Mouse (Mus musculus) midbrain, embryonic 14.5 days (tissue): ENCODE results near the gene Trak2. TPM values are rescaled to one million over a fixed set of nuclear protein-coding genes. Genes with fewer than 3 reads are reported as not detected.

Experiments
- ATAC-seq: fragments of 200-750 bp; cut with Nextera tagmentation; 2 replicates; pipeline ENCODE4 v1.8.0; 2017; ENCODE audit warnings: moderate number of reproducible peaks, moderate library complexity; ENCODE audit not compliant: low FRiP score, low TSS enrichment
- DNase-seq: peaks from one replicate; pipeline ENCODE4 v3.0.0-alpha.2; 2015
- H3K27ac ChIP-seq: fragments of 300-500 bp; sonication (generic); replicated peaks from 2 replicates; pipeline ENCODE4 v1.5.1; 2014; ENCODE audit warnings: mild to moderate bottlenecking, low read depth, low read length, moderate library complexity
- H3K27me3 ChIP-seq: fragments of 300-500 bp; sonication (generic); 2 replicates; pipeline ENCODE4 v1.6.1; 2014; ENCODE audit warnings: low read length, control low read depth, mixed read lengths; ENCODE audit not compliant: control insufficient read depth, insufficient read depth
- H3K36me3 ChIP-seq: fragments of 300-500 bp; sonication (generic); 2 replicates; pipeline ENCODE4 v1.6.1; 2014; ENCODE audit warnings: low read length, control low read depth; ENCODE audit not compliant: control insufficient read depth, insufficient read depth
- H3K4me1 ChIP-seq: fragments of 300-500 bp; sonication (generic); 2 replicates; pipeline ENCODE4 v1.6.1; 2014; ENCODE audit warnings: mild to moderate bottlenecking, antibody characterized with exemption, low read length, control low read depth; ENCODE audit not compliant: control insufficient read depth, insufficient read depth
- H3K4me2 ChIP-seq: fragments of 300-500 bp; sonication (generic); 2 replicates; pipeline ENCODE4 v1.6.1; 2014; ENCODE audit warnings: mild to moderate bottlenecking, low read length, moderate library complexity
- H3K4me3 ChIP-seq: fragments of 300-500 bp; sonication (generic); replicated peaks from 2 replicates; pipeline ENCODE4 v1.5.1; 2014; ENCODE audit warnings: low read depth, low read length
- H3K9ac ChIP-seq: fragments of 300-500 bp; sonication (generic); replicated peaks from 2 replicates; pipeline ENCODE4 v1.6.1; 2014; ENCODE audit warnings: mild to moderate bottlenecking, low read length, moderate library complexity
- H3K9me3 ChIP-seq: fragments of 300-500 bp; sonication (generic); 2 replicates; pipeline ENCODE4 v1.6.1; 2016; ENCODE audit warnings: low read length, control low read depth, mixed read lengths; ENCODE audit not compliant: control insufficient read depth
- WGBS: fragments of 180-500 bp; shearing (Covaris S2); extraction: QIAGEN DNeasy Blood & Tissue Kit; methylation state at CpG from one replicate; pipeline ENCODE4 v1.1.7; 2014; 5-methylcytosine and 5-hydroxymethylcytosine counted together
- polyA plus RNA-seq: library from polyadenylated mRNA; unstranded; fragments of >200 nt; fragmentation: Nextera tagmentation; extraction: Ambion mirVana; gene quantifications from 2 replicates; pipeline ENCODE4 v1.2.1, GENCODE M21; 2014

Gene Trak2
- polyA plus RNA-seq, 1 experiment from 2014 or later, result 18.2 TPM

- H3K27me3 ChIP-seq, result no peaks in the 10 kb centered on the region
- H3K9ac ChIP-seq, result no peak overlapping the region
- WGBS, result 72% methylated on average over 4 of the region's 4 CpGs
- no peaks in the 10 kb centered on the region for H3K4me1 ChIP-seq
- H3K4me2 ChIP-seq, result no peak overlapping the region
- H3K36me3 ChIP-seq, result 0 out of 2 replicates have a peak, but pooled peaks cover under 1% of the 10 kb centered on the region
- no peak overlapping the region for H3K4me3 ChIP-seq
- ATAC-seq, result no peak
- H3K9me3 ChIP-seq, result no peaks in the 10 kb centered on the region
- H3K27ac ChIP-seq, result no peak overlapping the region
- no peak for DNase-seq
Measured at GRCm38 (mm10) chr1:58951841-58952240, 21.4 kb downstream of the Trak2 start.

- DNase-seq (no peak), ATAC-seq (no peak)
- Histone ChIP-seq H3K9ac (no peak overlapping the region), H3K27ac (no peak overlapping the region), H3K36me3 (peaks cover 5% of the 10 kb centered on the region), H3K4me2 (no peak overlapping the region), H3K9me3 (no peaks in the 10 kb centered on the region), H3K4me1 (no peaks in the 10 kb centered on the region), H3K27me3 (no peaks in the 10 kb centered on the region), H3K4me3 (no peak overlapping the region)
- WGBS, result 37% methylated on average over 8 of the region's 8 CpGs
Measured at GRCm38 (mm10) chr1:58950899-58951648, 22.2 kb downstream of the Trak2 start.

GRCm38 (mm10) chr1:58949561-58950106, 23.6 kb downstream of the Trak2 start:
- Histone ChIP-seq H3K4me2 (no peak overlapping the region), H3K27me3 (no peaks in the 10 kb centered on the region), H3K9me3 (no peaks in the 10 kb centered on the region), H3K36me3 (peaks cover 19% of the 10 kb centered on the region), H3K4me1 (no peaks in the 10 kb centered on the region), H3K9ac (no peak overlapping the region), H3K27ac (no peak overlapping the region), H3K4me3 (no peak overlapping the region)
- DNase-seq (no peak), ATAC-seq (no peak)
- WGBS, result 91% methylated on average over 6 of the region's 6 CpGs

GRCm38 (mm10) chr1:58946718-58947117, 26.5 kb downstream of the Trak2 start:
- 93% methylated on average over 9 of the region's 9 CpGs for WGBS
- H3K27ac ChIP-seq, result no peak overlapping the region
- H3K9me3 ChIP-seq, result no peaks in the 10 kb centered on the region
- H3K4me2 ChIP-seq, result no peak overlapping the region
- H3K9ac ChIP-seq, result no peak overlapping the region
- H3K27me3 ChIP-seq, result no peaks in the 10 kb centered on the region
- H3K4me1 ChIP-seq, result no peaks in the 10 kb centered on the region
- peaks cover 20% of the 10 kb centered on the region for H3K36me3 ChIP-seq
- no peak overlapping the region for H3K4me3 ChIP-seq
- DNase-seq, result no peak
- ATAC-seq, result no peak

GRCm38 (mm10) chr1:58945960-58946670, 27.1 kb downstream of the Trak2 start:
- ATAC-seq, result no peak

GRCm38 (mm10) chr1:58945523-58945922, 27.7 kb downstream of the Trak2 start:
- Histone ChIP-seq H3K27me3 (no peaks in the 10 kb centered on the region), H3K27ac (no peak overlapping the region), H3K4me2 (no peak overlapping the region), H3K4me3 (no peak overlapping the region), H3K4me1 (no peaks in the 10 kb centered on the region), H3K9me3 (no peaks in the 10 kb centered on the region), H3K36me3 (peaks cover 20% of the 10 kb centered on the region), H3K9ac (no peak overlapping the region)
- no peak for DNase-seq
- no peak for ATAC-seq
- WGBS, result 96% methylated on average over 2 of the region's 2 CpGs

More at GRCm38 (mm10) chr1:58945960-58946670, 27.1 kb downstream of the Trak2 start:
- Histone ChIP-seq H3K4me2 (no peak overlapping the region), H3K4me3 (no peak overlapping the region), H3K36me3 (peaks cover 20% of the 10 kb centered on the region), H3K4me1 (no peaks in the 10 kb centered on the region), H3K27ac (no peak overlapping the region), H3K9ac (no peak overlapping the region), H3K9me3 (no peaks in the 10 kb centered on the region), H3K27me3 (no peaks in the 10 kb centered on the region)
- DNase-seq, result no peak
- WGBS, result 94% methylated on average over 7 of the region's 7 CpGs

GRCm38 (mm10) chr1:58937606-58938099, 35.6 kb downstream of the Trak2 start:
- 95% methylated on average over 9 of the region's 9 CpGs for WGBS
- ATAC-seq (no peak), DNase-seq (no peak)
- no peak overlapping the region for H3K27ac ChIP-seq
- H3K4me3 ChIP-seq, result no peak overlapping the region
- no peaks in the 10 kb centered on the region for H3K9me3 ChIP-seq
- no peak overlapping the region for H3K4me2 ChIP-seq
- H3K27me3 ChIP-seq, result no peaks in the 10 kb centered on the region
- no peak overlapping the region for H3K9ac ChIP-seq
- H3K4me1 ChIP-seq, result no peaks in the 10 kb centered on the region
- peaks cover 5% of the 10 kb centered on the region; the same call in 1 of the 2 replicates for H3K36me3 ChIP-seq

- no peak overlapping the region for H3K4me3 ChIP-seq
- no peaks in the 10 kb centered on the region for H3K9me3 ChIP-seq
- no peaks in the 10 kb centered on the region for H3K4me1 ChIP-seq
- ATAC-seq (no peak), DNase-seq (no peak)
- no peak overlapping the region for H3K4me2 ChIP-seq
- no peaks in the 10 kb centered on the region for H3K27me3 ChIP-seq
- 96% methylated on average over 10 of the region's 10 CpGs for WGBS
- H3K36me3 ChIP-seq, result peaks cover 5% of the 10 kb centered on the region; the same call in 1 of the 2 replicates
- H3K27ac ChIP-seq, result no peak overlapping the region
- no peak overlapping the region for H3K9ac ChIP-seq
Measured at GRCm38 (mm10) chr1:58936746-58937605, 36.3 kb downstream of the Trak2 start.
